Mouse (Mus musculus) embryonic facial prominence, embryonic 12.5 days (tissue): ENCODE measurements around the gene Acbd5. TPM values are rescaled to one million over a fixed set of nuclear protein-coding genes. Genes with fewer than 3 reads are reported as not detected.

ENCODE experiments used
- ATAC-seq: fragments of 200-750 bp; cut with Nextera tagmentation; 2 replicates; pipeline ENCODE4 v1.8.0; 2017; ENCODE audit not compliant: insufficient number of reproducible peaks, insufficient read depth, low FRiP score, low TSS enrichment
- H3K27ac ChIP-seq: fragments of 300-500 bp; sonication (generic); 2 replicates; pipeline ENCODE4 v1.5.1; 2016; ENCODE audit warnings: mild to moderate bottlenecking
- H3K27me3 ChIP-seq: fragments of 300-500 bp; sonication (generic); 2 replicates; pipeline ENCODE4 v1.6.1; 2016; ENCODE audit warnings: mild to moderate bottlenecking, moderate library complexity
- H3K36me3 ChIP-seq: fragments of 300-500 bp; sonication (generic); 2 replicates; pipeline ENCODE4 v1.6.1; 2016; ENCODE audit warnings: mild to moderate bottlenecking
- H3K4me1 ChIP-seq: fragments of 300-500 bp; sonication (generic); 2 replicates; pipeline ENCODE4 v1.6.1; 2016
- H3K4me2 ChIP-seq: fragments of 300-500 bp; sonication (generic); replicated peaks from 2 replicates; pipeline ENCODE4 v1.6.1; 2016; ENCODE audit warnings: mild to moderate bottlenecking, moderate library complexity
- H3K4me3 ChIP-seq: fragments of 300-500 bp; sonication (generic); 2 replicates; pipeline ENCODE4 v1.5.1; 2016; ENCODE audit warnings: mild to moderate bottlenecking
- H3K9ac ChIP-seq: fragments of 300-500 bp; sonication (generic); 2 replicates; pipeline ENCODE4 v1.6.1; 2016; ENCODE audit warnings: mild to moderate bottlenecking, moderate library complexity
- H3K9me3 ChIP-seq: fragments of 300-500 bp; sonication (generic); 2 replicates; pipeline ENCODE4 v1.6.1; 2016; ENCODE audit warnings: mild to moderate bottlenecking, moderate library complexity
- whole genome bisulfite sequencing: fragments of 180-500 bp; shearing (Covaris S2); methylation state at CpG from one replicate; pipeline ENCODE4 v1.1.7; 2016; 5-methylcytosine and 5-hydroxymethylcytosine counted together
- polyA plus RNA-seq: library from polyadenylated mRNA; unstranded; fragments of >200 nt; fragmentation: Nextera tagmentation; extraction: Ambion mirVana; gene quantifications from 2 replicates; pipeline ENCODE4 v1.2.1, GENCODE M21; 2016

Gene Acbd5
- polyA plus RNA-seq, 1 experiment from 2014 or later, result 39.3 TPM

DNA sequence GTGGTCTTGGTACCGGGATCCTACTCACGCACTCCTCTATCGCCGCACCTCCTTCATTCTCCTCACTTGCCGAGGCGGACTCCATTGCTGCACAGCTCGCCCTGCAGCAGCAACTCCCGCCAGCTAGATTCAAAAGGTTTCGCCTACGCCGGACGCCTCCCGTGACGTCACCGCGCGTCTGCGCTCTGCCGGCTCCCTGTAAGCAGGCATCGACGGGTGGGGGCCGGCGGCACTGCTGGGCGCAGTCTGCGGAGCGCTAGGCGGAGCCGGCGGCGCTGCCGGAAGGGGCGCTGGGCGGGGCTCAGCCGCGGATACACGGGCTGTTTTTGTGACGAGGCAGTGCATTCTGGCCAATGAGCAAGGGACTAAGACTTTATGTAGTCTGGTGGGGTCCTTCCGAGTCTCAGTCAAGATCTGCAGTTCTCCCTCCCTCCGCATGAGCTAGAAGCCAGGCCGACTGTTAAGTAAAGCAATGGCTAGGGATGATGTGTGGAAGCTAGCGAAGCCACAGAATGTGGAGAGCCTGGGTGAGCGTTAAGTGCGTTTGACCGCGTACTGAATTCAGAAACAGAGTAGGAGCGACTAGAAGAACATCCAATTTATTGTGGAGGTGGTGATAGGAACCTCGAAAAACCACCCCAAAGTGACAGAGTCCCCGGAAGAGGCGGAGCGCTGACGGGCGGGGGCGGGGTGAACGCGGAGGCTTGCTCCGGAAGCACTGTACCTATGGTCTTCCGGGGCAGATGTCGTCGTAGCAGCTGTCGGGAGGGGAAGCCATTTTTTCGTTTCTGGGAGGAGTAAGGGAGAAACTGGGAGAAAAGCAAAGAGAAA is 88.0 kb downstream of the Acbd5 start, which contains the start of the genes Mastl and Yme1l1:
Mastl (minus strand) TSS at position 248 of the 831 bp plus-strand sequence.
Yme1l1 (plus strand) TSS at position 593 of the 831 bp plus-strand sequence.
- WGBS, result under 1% methylated on average over 61 of the region's 61 CpGs
- peak; percentile 99 for ATAC-seq
- Histone ChIP-seq H3K4me1 (peaks cover 21% of the 10 kb centered on the region), H3K27ac (peak within 1 kb of the TSS; percentile 98), H3K4me2 (peak within 1 kb of the TSS; percentile 82), H3K4me3 (peak within 1 kb of the TSS; percentile 69), H3K9ac (peak within 1 kb of the TSS; percentile 69), H3K9me3 (no peaks in the 10 kb centered on the region), H3K36me3 (peaks cover 2% of the 10 kb centered on the region; the same call in 1 of the 2 replicates), H3K27me3 (no peaks in the 10 kb centered on the region)

DNA sequence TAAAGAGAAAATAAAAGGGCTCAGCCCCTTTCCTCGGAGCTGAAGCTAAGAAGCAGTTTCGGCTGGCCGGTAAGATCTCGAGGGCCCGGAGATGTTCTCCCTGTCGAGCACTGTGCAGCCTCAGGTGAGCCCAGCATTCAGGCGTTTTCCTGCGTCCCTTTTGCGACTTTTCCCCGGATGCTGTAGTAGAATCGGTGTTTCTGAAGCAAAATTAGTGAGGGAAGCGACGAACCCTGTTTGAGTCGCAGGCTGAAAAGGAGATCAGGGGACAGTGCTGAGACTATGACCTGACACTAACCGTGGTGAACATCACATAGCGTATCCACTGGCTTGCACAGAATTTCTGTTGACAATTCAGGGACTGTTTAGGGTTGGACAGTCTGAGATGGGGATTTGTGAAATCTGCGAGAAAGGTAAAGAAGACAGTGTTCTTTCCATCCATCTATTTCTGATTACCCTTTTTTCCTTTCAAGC is 88.7 kb downstream of the Acbd5 start:
- peak; percentile 2; the same call in 1 of the 2 replicates for ATAC-seq
- WGBS, result under 1% methylated on average over 17 of the region's 17 CpGs
- H3K4me1 ChIP-seq, result peaks cover 21% of the 10 kb centered on the region
- H3K36me3 ChIP-seq, result peaks cover 4% of the 10 kb centered on the region; the same call in 1 of the 2 replicates
- peak overlapping the region; percentile 82 for H3K4me2 ChIP-seq
- no peaks in the 10 kb centered on the region for H3K9me3 ChIP-seq
- peak overlapping the region; percentile 98 for H3K27ac ChIP-seq
- H3K9ac ChIP-seq, result peak overlapping the region; percentile 63
- no peaks in the 10 kb centered on the region for H3K27me3 ChIP-seq
- H3K4me3 ChIP-seq, result peak overlapping the region; percentile 69

Other genes starting within 250 kb of the Acbd5 start
- 17.8 and 19.9 TPM in 2 replicates for gene Pdss1, start 172.6 kb upstream of the Acbd5 start, polyA plus RNA-seq
- gene Abi1, start 27.9 kb upstream of the Acbd5 start, polyA plus RNA-seq, result 42.3 and 44.4 TPM in 2 replicates
- 9.9 and 10.2 TPM in 2 replicates for gene Mastl, start 87.9 kb downstream of the Acbd5 start, polyA plus RNA-seq
- 87.5 and 92.9 TPM in 2 replicates for gene Yme1l1, start 88.2 kb downstream of the Acbd5 start, polyA plus RNA-seq
- not detected in 2 replicates for gene 4931423N10Rik, start 139.3 kb downstream of the Acbd5 start, polyA plus RNA-seq